Mouse (Mus musculus): ENCODE measurements around the gene Clca3a1. TPM values are rescaled to one million over a fixed set of nuclear protein-coding genes. Genes with fewer than 3 reads are reported as not detected.

The Clca3a1 gene
- polyA plus RNA-seq, 1 experiment from 2014 or later = not detected

DNA sequence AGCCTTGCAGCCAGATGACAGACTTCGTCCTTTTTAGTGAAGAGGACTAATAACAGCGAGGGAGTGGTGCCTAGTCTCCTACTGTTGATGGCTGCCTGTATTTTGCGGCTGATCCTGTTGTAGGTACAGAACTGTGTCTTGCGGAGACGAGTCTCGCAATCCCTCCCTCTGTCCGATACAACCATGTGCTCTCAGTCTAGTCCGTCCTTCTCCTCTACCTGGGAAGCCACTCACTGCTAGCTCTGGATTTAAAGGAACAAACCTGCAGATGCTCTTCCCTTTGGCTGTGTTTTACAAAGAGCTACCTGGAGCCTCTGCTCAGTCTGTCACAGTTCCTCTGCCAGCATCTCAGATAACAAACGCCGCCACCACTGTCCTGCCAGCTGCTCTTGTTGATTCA lies 66.7 kb downstream of the Clca3a1 start:
- DNase-seq (ENCODE audit: low spot score, missing footprints) (no peak), ATAC-seq (ENCODE audit: low FRiP score) (no peak)
- Histone ChIP-seq H3K9ac (ENCODE audit: low read length) (no peak overlapping the region), H3K4me2 (no peak overlapping the region), H3K4me1 (ENCODE audit: control insufficient read depth, insufficient read depth, low read length) (no peaks in the 10 kb centered on the region), H3K36me3 (ENCODE audit: control insufficient read depth, insufficient read depth, low read length) (peaks cover 8% of the 10 kb centered on the region; the same call in 1 of the 2 replicates), H3K9me3 (ENCODE audit: control insufficient read depth, low read length) (no peaks in the 10 kb centered on the region), H3K27ac (ENCODE audit: low read depth, low read length) (no peak overlapping the region), H3K27me3 (ENCODE audit: control insufficient read depth, insufficient read depth, low read length) (no peaks in the 10 kb centered on the region), H3K4me3 (ENCODE audit: low read depth, low read length) (no peak overlapping the region)
- 93% methylated on average over 10 of the region's 10 CpGs for WGBS

DNA sequence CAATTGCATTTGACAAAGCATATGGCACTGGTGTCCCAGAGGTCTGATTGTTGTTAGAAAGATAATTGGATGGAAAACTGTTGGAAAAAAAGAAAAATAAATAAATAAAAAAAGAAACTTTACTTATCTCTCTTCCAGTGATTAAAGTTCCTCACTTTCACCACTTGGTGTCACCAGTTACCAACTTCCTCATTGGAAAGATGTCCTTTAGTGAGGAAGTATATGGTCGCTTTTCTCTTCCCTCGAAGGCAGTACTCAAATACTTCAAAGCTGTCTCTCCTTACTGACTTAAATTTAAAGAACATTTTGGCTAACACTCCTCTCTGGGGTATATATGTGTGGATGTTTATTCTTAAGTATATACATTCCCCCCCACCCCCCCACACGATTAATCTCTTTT lies 68.7 kb downstream of the Clca3a1 start:
- no peaks in the 10 kb centered on the region for H3K27me3 ChIP-seq (ENCODE audit: control insufficient read depth, insufficient read depth, low read length)
- no peak overlapping the region for H3K9ac ChIP-seq (ENCODE audit: low read length)
- WGBS = 62% methylated on average over 3 of the region's 3 CpGs
- ATAC-seq (ENCODE audit: low FRiP score) = no peak
- no peak overlapping the region for H3K27ac ChIP-seq (ENCODE audit: low read depth, low read length)
- DNase-seq (ENCODE audit: low spot score, missing footprints) = no peak
- no peaks in the 10 kb centered on the region for H3K4me1 ChIP-seq (ENCODE audit: control insufficient read depth, insufficient read depth, low read length)
- H3K9me3 ChIP-seq (ENCODE audit: control insufficient read depth, low read length) = no peaks in the 10 kb centered on the region
- H3K36me3 ChIP-seq (ENCODE audit: control insufficient read depth, insufficient read depth, low read length) = peaks cover 8% of the 10 kb centered on the region; the same call in 1 of the 2 replicates
- no peak overlapping the region for H3K4me2 ChIP-seq
- no peak overlapping the region for H3K4me3 ChIP-seq (ENCODE audit: low read depth, low read length)

DNA sequence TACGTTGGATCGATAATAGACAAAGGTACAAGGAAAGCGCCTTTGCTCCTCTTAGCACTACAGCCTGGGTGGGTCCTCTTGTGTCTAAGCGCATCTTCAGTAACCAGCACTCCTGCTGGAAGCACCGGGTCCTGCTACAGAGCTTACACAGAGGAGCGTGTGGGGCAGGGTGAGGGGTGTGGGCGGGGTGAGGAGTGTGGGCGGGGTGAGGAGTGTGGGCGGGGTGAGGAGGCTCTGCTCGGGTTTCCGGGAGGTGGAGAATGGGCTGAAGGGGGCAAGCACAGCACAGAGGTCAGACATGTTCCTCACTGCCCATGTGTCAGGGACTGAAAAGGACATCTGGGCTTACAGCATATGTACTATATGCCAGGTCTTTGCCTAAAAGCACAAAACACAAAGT lies 71.5 kb downstream of the Clca3a1 start:
- Histone ChIP-seq H3K4me1 (ENCODE audit: control insufficient read depth, insufficient read depth, low read length) (no peaks in the 10 kb centered on the region), H3K9ac (ENCODE audit: low read length) (0 out of 2 replicates have a peak overlapping the region, but pooled peaks have one; percentile 9), H3K27ac (ENCODE audit: low read depth, low read length) (no peak overlapping the region), H3K27me3 (ENCODE audit: control insufficient read depth, insufficient read depth, low read length) (no peaks in the 10 kb centered on the region), H3K4me2 (no peak overlapping the region), H3K9me3 (ENCODE audit: control insufficient read depth, low read length) (no peaks in the 10 kb centered on the region), H3K36me3 (ENCODE audit: control insufficient read depth, insufficient read depth, low read length) (no peaks in the 10 kb centered on the region), H3K4me3 (ENCODE audit: low read depth, low read length) (no peak overlapping the region)
- WGBS = 9% methylated on average over 11 of the region's 11 CpGs
- ATAC-seq (ENCODE audit: low FRiP score) = peak; percentile 94
- peak; percentile 89 for DNase-seq (ENCODE audit: low spot score, missing footprints)

DNA sequence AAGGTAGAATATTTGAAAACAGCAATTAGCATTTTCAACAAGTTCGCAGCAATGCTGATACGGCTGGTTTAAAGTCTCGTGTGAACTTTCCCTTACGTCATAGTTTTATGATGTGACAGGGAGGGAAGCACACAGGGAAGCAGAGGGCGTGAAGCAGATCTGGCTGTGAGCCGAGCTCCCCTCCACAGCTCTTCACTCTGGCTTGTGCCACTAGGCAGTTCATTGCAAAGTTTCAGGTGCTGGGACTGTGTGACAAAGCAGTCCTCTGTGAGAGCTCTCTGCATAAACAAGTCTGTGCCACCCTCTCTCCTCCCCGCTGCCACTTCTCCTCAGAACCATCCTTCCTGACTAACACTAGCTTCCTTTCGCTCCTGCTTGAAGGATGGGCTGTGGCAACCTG lies 72.5 kb downstream of the Clca3a1 start:
- DNase-seq (ENCODE audit: low spot score, missing footprints) (no peak), ATAC-seq (ENCODE audit: low FRiP score) (no peak)
- Histone ChIP-seq H3K27me3 (ENCODE audit: control insufficient read depth, insufficient read depth, low read length) (no peaks in the 10 kb centered on the region), H3K4me3 (ENCODE audit: low read depth, low read length) (no peak overlapping the region), H3K4me1 (ENCODE audit: control insufficient read depth, insufficient read depth, low read length) (no peaks in the 10 kb centered on the region), H3K36me3 (ENCODE audit: control insufficient read depth, insufficient read depth, low read length) (no peaks in the 10 kb centered on the region), H3K9me3 (ENCODE audit: control insufficient read depth, low read length) (no peaks in the 10 kb centered on the region), H3K27ac (ENCODE audit: low read depth, low read length) (no peak overlapping the region), H3K9ac (ENCODE audit: low read length) (no peak overlapping the region), H3K4me2 (no peak overlapping the region)
- 89% methylated on average over 8 of the region's 8 CpGs for WGBS

DNA sequence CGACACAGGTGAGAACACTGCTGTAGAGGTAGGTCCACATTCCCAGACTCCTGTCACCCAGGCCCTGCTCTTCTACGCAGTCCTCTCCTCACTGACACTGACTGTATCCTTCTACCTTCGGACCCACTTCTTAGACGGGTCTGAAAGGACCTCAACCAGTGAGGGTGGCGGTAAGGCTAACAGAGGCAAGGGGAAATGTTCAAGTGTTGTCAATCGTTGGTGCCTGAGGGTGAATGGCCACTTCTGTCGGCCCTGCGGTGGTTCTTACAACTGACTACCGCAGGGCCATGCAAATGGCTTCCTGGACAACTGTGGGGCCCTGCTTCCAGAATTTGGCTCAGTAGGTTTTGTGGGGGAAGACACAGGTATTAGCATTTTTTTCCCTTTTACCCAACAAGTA lies 73.2 kb downstream of the Clca3a1 start:
- Histone ChIP-seq H3K4me3 (ENCODE audit: low read depth, low read length) (no peak overlapping the region), H3K27me3 (ENCODE audit: control insufficient read depth, insufficient read depth, low read length) (no peaks in the 10 kb centered on the region), H3K4me1 (ENCODE audit: control insufficient read depth, insufficient read depth, low read length) (no peaks in the 10 kb centered on the region), H3K9ac (ENCODE audit: low read length) (no peak overlapping the region), H3K27ac (ENCODE audit: low read depth, low read length) (no peak overlapping the region), H3K36me3 (ENCODE audit: control insufficient read depth, insufficient read depth, low read length) (no peaks in the 10 kb centered on the region), H3K4me2 (no peak overlapping the region), H3K9me3 (ENCODE audit: control insufficient read depth, low read length) (no peaks in the 10 kb centered on the region)
- DNase-seq (ENCODE audit: low spot score, missing footprints) (no peak), ATAC-seq (ENCODE audit: low FRiP score) (no peak)
- 93% methylated on average over 9 of the region's 9 CpGs for WGBS

DNA sequence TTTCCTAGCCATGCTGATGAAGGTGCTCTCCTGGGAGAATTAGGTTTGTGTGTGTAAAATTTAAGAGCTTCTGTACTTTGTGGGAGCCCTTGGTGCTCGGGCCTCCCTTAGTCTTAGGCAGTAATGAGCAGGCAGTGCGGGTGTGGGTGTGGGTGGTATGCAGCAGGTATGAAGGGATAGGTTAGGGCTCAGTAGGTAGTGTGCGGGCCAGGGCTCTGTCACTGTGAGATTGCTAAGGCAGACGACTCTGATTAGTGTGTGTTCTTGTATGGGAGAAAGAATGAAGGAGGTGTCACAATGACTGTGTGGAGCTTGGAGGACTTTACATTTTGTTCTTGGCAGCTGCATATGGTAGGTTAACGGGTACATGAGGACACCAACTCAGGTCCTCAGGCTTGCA lies 74.6 kb downstream of the Clca3a1 start:
- H3K36me3 ChIP-seq (ENCODE audit: control insufficient read depth, insufficient read depth, low read length) = no peaks in the 10 kb centered on the region
- H3K27ac ChIP-seq (ENCODE audit: low read depth, low read length) = no peak overlapping the region
- H3K4me1 ChIP-seq (ENCODE audit: control insufficient read depth, insufficient read depth, low read length) = no peaks in the 10 kb centered on the region
- H3K9me3 ChIP-seq (ENCODE audit: control insufficient read depth, low read length) = no peaks in the 10 kb centered on the region
- no peak overlapping the region for H3K4me2 ChIP-seq
- H3K27me3 ChIP-seq (ENCODE audit: control insufficient read depth, insufficient read depth, low read length) = no peaks in the 10 kb centered on the region
- no peak for ATAC-seq (ENCODE audit: low FRiP score)
- DNase-seq (ENCODE audit: low spot score, missing footprints) = no peak
- H3K4me3 ChIP-seq (ENCODE audit: low read depth, low read length) = no peak overlapping the region
- H3K9ac ChIP-seq (ENCODE audit: low read length) = no peak overlapping the region
- 88% methylated on average over 5 of the region's 5 CpGs for whole genome bisulfite sequencing

DNA sequence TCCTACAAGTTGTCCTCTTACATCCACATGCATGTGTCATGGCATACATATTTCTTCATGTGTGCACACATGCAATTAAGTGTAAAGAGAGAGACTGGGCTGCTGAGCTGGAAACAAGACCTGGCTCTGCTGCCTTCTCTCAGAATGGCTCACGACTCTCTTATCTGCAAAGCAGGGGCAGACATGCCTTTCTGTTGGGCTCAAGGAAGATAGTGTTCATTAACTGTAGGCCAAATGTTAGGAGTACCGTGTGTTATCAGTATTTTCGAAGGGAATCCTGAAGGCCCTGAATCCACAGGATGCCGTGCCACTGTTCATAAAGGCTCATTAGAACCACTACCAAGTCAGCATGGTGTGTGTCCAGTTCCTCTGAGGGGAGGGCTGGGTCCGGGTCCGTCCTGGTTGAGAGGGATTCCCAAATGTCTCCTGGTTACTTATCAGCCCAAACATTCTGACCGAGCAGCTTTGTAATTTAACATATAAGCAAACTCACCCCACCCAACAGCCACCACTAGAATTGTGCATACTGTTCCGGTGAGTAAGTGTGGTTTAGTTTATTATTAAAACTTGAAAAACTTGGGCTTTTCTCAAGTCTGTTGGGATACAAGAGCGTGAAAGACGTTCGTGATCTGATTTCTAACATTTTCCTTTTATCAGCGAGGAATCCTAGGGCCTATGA lies 77.5 kb downstream of the Clca3a1 start:
- WGBS = 93% methylated on average over 12 of the region's 12 CpGs

DNA sequence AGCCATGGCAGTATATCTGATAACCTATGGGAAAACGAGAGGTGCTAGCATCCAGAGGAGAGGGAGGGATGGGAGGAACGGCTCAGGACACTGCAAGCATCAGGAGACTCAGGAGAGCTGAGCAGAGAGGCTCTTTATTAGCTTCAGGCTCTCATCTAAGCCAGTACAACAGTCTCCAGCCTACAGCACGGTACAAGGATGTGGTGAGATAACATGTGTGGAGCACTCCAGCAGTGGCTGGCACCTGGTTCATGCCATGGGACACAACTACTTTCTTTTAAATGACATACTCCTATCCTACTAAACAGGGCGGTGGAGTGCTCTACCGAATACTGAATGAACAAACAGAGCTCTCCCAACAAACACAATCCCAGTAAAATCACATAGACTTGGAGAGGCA lies 79.2 kb downstream of the Clca3a1 start:
- Histone ChIP-seq H3K36me3 (ENCODE audit: control insufficient read depth, insufficient read depth, low read length) (no peaks in the 10 kb centered on the region), H3K27ac (ENCODE audit: low read depth, low read length) (no peak overlapping the region), H3K4me2 (no peak overlapping the region), H3K27me3 (ENCODE audit: control insufficient read depth, insufficient read depth, low read length) (no peaks in the 10 kb centered on the region), H3K9ac (ENCODE audit: low read length) (no peak overlapping the region), H3K9me3 (ENCODE audit: control insufficient read depth, low read length) (no peaks in the 10 kb centered on the region), H3K4me1 (ENCODE audit: control insufficient read depth, insufficient read depth, low read length) (no peaks in the 10 kb centered on the region), H3K4me3 (ENCODE audit: low read depth, low read length) (no peak overlapping the region)
- DNase-seq (ENCODE audit: low spot score, missing footprints) (no peak), ATAC-seq (ENCODE audit: low FRiP score) (no peak)
- WGBS = 85% methylated on average over 5 of the region's 5 CpGs

More for the DNA sequence above, 77.5 kb downstream of the Clca3a1 start:
- no peak for DNase-seq (ENCODE audit: low spot score, missing footprints)
- H3K9me3 ChIP-seq (ENCODE audit: control insufficient read depth, low read length) = no peaks in the 10 kb centered on the region
- H3K4me2 ChIP-seq = no peak overlapping the region
- no peak overlapping the region for H3K27ac ChIP-seq (ENCODE audit: low read depth, low read length)
- H3K27me3 ChIP-seq (ENCODE audit: control insufficient read depth, insufficient read depth, low read length) = no peaks in the 10 kb centered on the region
- H3K4me3 ChIP-seq (ENCODE audit: low read depth, low read length) = no peak overlapping the region
- no peaks in the 10 kb centered on the region for H3K36me3 ChIP-seq (ENCODE audit: control insufficient read depth, insufficient read depth, low read length)
- no peak for ATAC-seq (ENCODE audit: low FRiP score)
- H3K9ac ChIP-seq (ENCODE audit: low read length) = no peak overlapping the region
- no peaks in the 10 kb centered on the region for H3K4me1 ChIP-seq (ENCODE audit: control insufficient read depth, insufficient read depth, low read length)

DNA sequence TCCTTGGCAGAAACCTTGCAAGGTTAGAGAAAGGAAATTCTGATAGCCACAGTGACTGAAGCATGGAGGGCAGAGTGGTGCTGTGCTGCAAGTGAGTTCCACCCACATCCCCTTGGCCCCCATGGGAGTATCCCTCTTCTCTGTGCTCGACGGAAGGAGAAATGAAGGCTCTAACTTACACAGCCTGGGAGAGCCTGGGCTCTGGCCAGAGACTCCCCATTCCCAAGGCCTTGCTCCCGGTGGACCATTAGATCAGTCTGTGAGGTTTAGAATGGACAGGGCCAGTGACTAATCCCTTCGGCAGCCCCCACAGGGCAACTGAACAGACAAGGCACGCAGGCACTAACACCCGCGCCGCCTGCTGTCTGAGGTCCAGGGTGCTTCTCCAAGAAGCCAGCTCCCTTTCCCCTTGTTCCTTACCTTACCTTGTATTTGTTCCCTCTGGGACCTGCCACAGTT lies 81.0 kb downstream of the Clca3a1 start:
- Histone ChIP-seq H3K9me3 (ENCODE audit: control insufficient read depth, low read length) (no peaks in the 10 kb centered on the region), H3K27me3 (ENCODE audit: control insufficient read depth, insufficient read depth, low read length) (no peaks in the 10 kb centered on the region), H3K27ac (ENCODE audit: low read depth, low read length) (no peak overlapping the region), H3K36me3 (ENCODE audit: control insufficient read depth, insufficient read depth, low read length) (no peaks in the 10 kb centered on the region), H3K4me3 (ENCODE audit: low read depth, low read length) (no peak overlapping the region), H3K9ac (ENCODE audit: low read length) (no peak overlapping the region), H3K4me2 (no peak overlapping the region), H3K4me1 (ENCODE audit: control insufficient read depth, insufficient read depth, low read length) (no peaks in the 10 kb centered on the region)
- ATAC-seq (ENCODE audit: low FRiP score) (no peak), DNase-seq (ENCODE audit: low spot score, missing footprints) (no peak)
- 79% methylated on average over 8 of the region's 8 CpGs for whole genome bisulfite sequencing

All from midbrain, embryonic 11.5 days (tissue).